Mouse (Mus musculus) adrenal gland, adult 18-20 months (tissue): Measurements from ENCODE around the gene Aak1. TPM values are rescaled to one million over a fixed set of nuclear protein-coding genes. Genes with fewer than 3 reads are reported as not detected.

ENCODE experiments used
- DNase-seq, 2 experiments: peaks; one replicate each; pipeline ENCODE4 v3.0.0; 2021 to 2022; ENCODE audit warnings: low spot score in 2 of 2
- total RNA-seq, 2 experiments: library from RNA; stranded (reverse); gene quantifications; 1 replicate in 1 of 2; 2 replicates in 1 of 2; pipeline ENCODE4 v1.2.3; 2021

Gene Aak1
- total RNA-seq, 2 experiments from 2014 or later: 104 to 109 TPM

- DNase-seq: no peak
Measured at GRCm38 (mm10) chr6:86950141-86950540, 100.8 kb downstream of the Aak1 start.

GRCm38 (mm10) chr6:86950733-86951255, 101.5 kb downstream of the Aak1 start:
- DNase-seq: no peak

GRCm38 (mm10) chr6:86955741-86956140, 106.4 kb downstream of the Aak1 start:
- no peak for DNase-seq

- no peak for DNase-seq
Measured at GRCm38 (mm10) chr6:86956206-86956605, 106.9 kb downstream of the Aak1 start.

GRCm38 (mm10) chr6:86959006-86959405, 109.7 kb downstream of the Aak1 start:
- no peak for DNase-seq

- DNase-seq: no peak
Measured at GRCm38 (mm10) chr6:86963987-86964685, 114.8 kb downstream of the Aak1 start.

- DNase-seq: no peak
Measured at GRCm38 (mm10) chr6:86967166-86967565, 117.8 kb downstream of the Aak1 start.

- DNase-seq: peak in 1 of 2 experiments; percentile 11
Measured at GRCm38 (mm10) chr6:86973956-86974355, 124.6 kb downstream of the Aak1 start.

- DNase-seq: no peak
Measured at GRCm38 (mm10) chr6:86978156-86978908, 129.0 kb downstream of the Aak1 start.

GRCm38 (mm10) chr6:86978909-86979265, 129.6 kb downstream of the Aak1 start:
- DNase-seq: no peak

GRCm38 (mm10) chr6:86981206-86981605, 131.9 kb downstream of the Aak1 start:
- peak in 1 of 2 experiments; percentile 9 for DNase-seq

GRCm38 (mm10) chr6:86985314-86986106, 136.2 kb downstream of the Aak1 start:
- no peak for DNase-seq

- peak in 1 of 2 experiments; percentile 14 for DNase-seq
Measured at GRCm38 (mm10) chr6:86989576-86989975, 140.3 kb downstream of the Aak1 start.

GRCm38 (mm10) chr6:86991041-86991440, 141.7 kb downstream of the Aak1 start:
- DNase-seq: no peak

GRCm38 (mm10) chr6:86992349-86992748, 143.0 kb downstream of the Aak1 start:
- DNase-seq: no peak

- DNase-seq: no peak
Measured at GRCm38 (mm10) chr6:86994254-86994653, 144.9 kb downstream of the Aak1 start.

- no peak for DNase-seq
Measured at GRCm38 (mm10) chr6:86996629-86997307, 147.5 kb downstream of the Aak1 start.

- DNase-seq: no peak
Measured at GRCm38 (mm10) chr6:86997360-86997759, 148.0 kb downstream of the Aak1 start.

GRCm38 (mm10) chr6:87001995-87002394, 152.7 kb downstream of the Aak1 start:
- DNase-seq: no peak

GRCm38 (mm10) chr6:87002521-87003055, 153.3 kb downstream of the Aak1 start:
- peak; percentile 80 to 82 for DNase-seq

- DNase-seq: no peak
Measured at GRCm38 (mm10) chr6:87004099-87004498, 154.8 kb downstream of the Aak1 start.
